Mouse (Mus musculus): ENCODE results near the gene Gng7. TPM values are rescaled to one million over a fixed set of nuclear protein-coding genes. Genes with fewer than 3 reads are reported as not detected.
A peak's percentile ranks its signal among the peaks of the same experiment; 100 is the strongest.

Gng7 gene
- polyA plus RNA-seq, 1 experiment from 2014 or later, result 2.1 TPM

GRCm38 (mm10) chr10:80917779-80918434 lies 96.8 kb downstream of the Gng7 start, which contains the start of gene Lmnb2:
Gene Lmnb2, minus strand, starts transcription at chr10:80918245.
- whole genome bisulfite sequencing, result under 1% methylated on average over 61 of the region's 61 CpGs
- ATAC-seq (replicated peaks; ENCODE audit: low FRiP score), result peak; percentile 51
- peaks cover 31% of the 10 kb centered on the region for H3K4me1 ChIP-seq (replicated peaks; ENCODE audit: control insufficient read depth, insufficient read depth, low read length)

GRCm38 (mm10) chr10:80917336-80917778 lies 97.4 kb downstream of the Gng7 start:
- WGBS, result 2% methylated on average over 15 of the region's 15 CpGs
- H3K36me3 ChIP-seq (ENCODE audit: control insufficient read depth, insufficient read depth, low read length), result no peaks in the 10 kb centered on the region
- H3K4me2 ChIP-seq, result peak overlapping the region; percentile 90
- no peaks in the 10 kb centered on the region for H3K27me3 ChIP-seq (replicated peaks; ENCODE audit: control insufficient read depth, insufficient read depth, low read length)
- peak overlapping the region; percentile 81 for H3K9ac ChIP-seq (ENCODE audit: low read depth, low read length)
- no peaks in the 10 kb centered on the region for H3K9me3 ChIP-seq (ENCODE audit: control insufficient read depth, low read length)
- peak overlapping the region; percentile 76 for H3K4me3 ChIP-seq (ENCODE audit: low read depth, low read length)
- ATAC-seq (replicated peaks; ENCODE audit: low FRiP score) (peak; percentile 27), DNase-seq (ENCODE audit: low spot score) (no peak)
- peak overlapping the region; percentile 22; the same call in 1 of the 2 replicates for H3K27ac ChIP-seq (ENCODE audit: low read depth, low read length)
- H3K4me1 ChIP-seq (replicated peaks; ENCODE audit: control insufficient read depth, insufficient read depth, low read length), result peaks cover 31% of the 10 kb centered on the region

More at GRCm38 (mm10) chr10:80917779-80918434, 96.8 kb downstream of the Gng7 start, which contains the start of gene Lmnb2:
- H3K27ac ChIP-seq (ENCODE audit: low read depth, low read length), result peak within 1 kb of the TSS; percentile 22; the same call in 1 of the 2 replicates
- H3K4me2 ChIP-seq, result peak within 1 kb of the TSS; percentile 90
- no peaks in the 10 kb centered on the region for H3K9me3 ChIP-seq (ENCODE audit: control insufficient read depth, low read length)
- no peak for DNase-seq (ENCODE audit: low spot score)
- H3K4me3 ChIP-seq (ENCODE audit: low read depth, low read length), result peak within 1 kb of the TSS; percentile 76
- peak within 1 kb of the TSS; percentile 81 for H3K9ac ChIP-seq (ENCODE audit: low read depth, low read length)
- no peaks in the 10 kb centered on the region for H3K27me3 ChIP-seq (replicated peaks; ENCODE audit: control insufficient read depth, insufficient read depth, low read length)
- H3K36me3 ChIP-seq (ENCODE audit: control insufficient read depth, insufficient read depth, low read length), result no peaks in the 10 kb centered on the region

- WGBS, result 89% methylated on average over 4 of the region's 4 CpGs
These were observed 99.0 kb downstream of the Gng7 start for GRCm38 (mm10) chr10:80915736-80916135.

GRCm38 (mm10) chr10:80915260-80915659 lies 99.5 kb downstream of the Gng7 start:
- no peak overlapping the region for H3K27ac ChIP-seq (ENCODE audit: low read depth, low read length)
- DNase-seq (ENCODE audit: low spot score), result no peak
- no peaks in the 10 kb centered on the region for H3K27me3 ChIP-seq (replicated peaks; ENCODE audit: control insufficient read depth, insufficient read depth, low read length)
- WGBS, result 63% methylated on average over 2 of the region's 2 CpGs
- no peak overlapping the region for H3K4me3 ChIP-seq (ENCODE audit: low read depth, low read length)
- H3K9me3 ChIP-seq (ENCODE audit: control insufficient read depth, low read length), result no peaks in the 10 kb centered on the region
- ATAC-seq (replicated peaks; ENCODE audit: low FRiP score), result no peak
- no peak overlapping the region for H3K9ac ChIP-seq (ENCODE audit: low read depth, low read length)
- peaks cover 27% of the 10 kb centered on the region for H3K4me1 ChIP-seq (replicated peaks; ENCODE audit: control insufficient read depth, insufficient read depth, low read length)
- H3K4me2 ChIP-seq, result no peak overlapping the region
- peaks cover 2% of the 10 kb centered on the region; the same call in 1 of the 2 replicates for H3K36me3 ChIP-seq (ENCODE audit: control insufficient read depth, insufficient read depth, low read length)

More at GRCm38 (mm10) chr10:80915736-80916135, 99.0 kb downstream of the Gng7 start:
- ATAC-seq (replicated peaks; ENCODE audit: low FRiP score) (no peak), DNase-seq (ENCODE audit: low spot score) (no peak)
- Histone ChIP-seq H3K27ac (ENCODE audit: low read depth, low read length) (no peak overlapping the region), H3K9me3 (ENCODE audit: control insufficient read depth, low read length) (no peaks in the 10 kb centered on the region), H3K36me3 (ENCODE audit: control insufficient read depth, insufficient read depth, low read length) (no peaks in the 10 kb centered on the region; the same call in 1 of the 2 replicates), H3K4me3 (ENCODE audit: low read depth, low read length) (no peak overlapping the region), H3K4me1 (replicated peaks; ENCODE audit: control insufficient read depth, insufficient read depth, low read length) (peaks cover 27% of the 10 kb centered on the region), H3K4me2 (no peak overlapping the region), H3K9ac (ENCODE audit: low read depth, low read length) (no peak overlapping the region), H3K27me3 (replicated peaks; ENCODE audit: control insufficient read depth, insufficient read depth, low read length) (no peaks in the 10 kb centered on the region)

GRCm38 (mm10) chr10:80914253-80914656 lies 100.5 kb downstream of the Gng7 start:
- peaks cover 27% of the 10 kb centered on the region for H3K4me1 ChIP-seq (replicated peaks; ENCODE audit: control insufficient read depth, insufficient read depth, low read length)
- no peak overlapping the region for H3K4me3 ChIP-seq (ENCODE audit: low read depth, low read length)
- H3K9me3 ChIP-seq (ENCODE audit: control insufficient read depth, low read length), result no peaks in the 10 kb centered on the region
- H3K27me3 ChIP-seq (replicated peaks; ENCODE audit: control insufficient read depth, insufficient read depth, low read length), result no peaks in the 10 kb centered on the region
- H3K4me2 ChIP-seq, result no peak overlapping the region
- WGBS, result 84% methylated on average over 5 of the region's 5 CpGs
- no peak overlapping the region for H3K27ac ChIP-seq (ENCODE audit: low read depth, low read length)
- ATAC-seq (replicated peaks; ENCODE audit: low FRiP score), result no peak
- no peak overlapping the region for H3K9ac ChIP-seq (ENCODE audit: low read depth, low read length)
- H3K36me3 ChIP-seq (ENCODE audit: control insufficient read depth, insufficient read depth, low read length), result peaks cover 11% of the 10 kb centered on the region; the same call in 1 of the 2 replicates
- DNase-seq (ENCODE audit: low spot score), result no peak

- WGBS, result 88% methylated on average over 7 of the region's 8 CpGs
- H3K36me3 ChIP-seq (ENCODE audit: control insufficient read depth, insufficient read depth, low read length), result peaks cover 16% of the 10 kb centered on the region; the same call in 1 of the 2 replicates
- H3K27ac ChIP-seq (ENCODE audit: low read depth, low read length), result no peak overlapping the region
These were observed 101.3 kb downstream of the Gng7 start for GRCm38 (mm10) chr10:80913364-80914011.

GRCm38 (mm10) chr10:80911891-80912290 lies 102.9 kb downstream of the Gng7 start:
- Histone ChIP-seq H3K9ac (ENCODE audit: low read depth, low read length) (no peak overlapping the region), H3K4me3 (ENCODE audit: low read depth, low read length) (no peak overlapping the region), H3K27ac (ENCODE audit: low read depth, low read length) (no peak overlapping the region), H3K4me1 (replicated peaks; ENCODE audit: control insufficient read depth, insufficient read depth, low read length) (peaks cover 22% of the 10 kb centered on the region), H3K27me3 (replicated peaks; ENCODE audit: control insufficient read depth, insufficient read depth, low read length) (no peaks in the 10 kb centered on the region), H3K9me3 (ENCODE audit: control insufficient read depth, low read length) (no peaks in the 10 kb centered on the region), H3K4me2 (no peak overlapping the region), H3K36me3 (ENCODE audit: control insufficient read depth, insufficient read depth, low read length) (peaks cover 23% of the 10 kb centered on the region; the same call in 1 of the 2 replicates)
- DNase-seq (ENCODE audit: low spot score) (no peak), ATAC-seq (replicated peaks; ENCODE audit: low FRiP score) (no peak)

More at GRCm38 (mm10) chr10:80913364-80914011, 101.3 kb downstream of the Gng7 start:
- no peak for ATAC-seq (replicated peaks; ENCODE audit: low FRiP score)
- no peak overlapping the region for H3K9ac ChIP-seq (ENCODE audit: low read depth, low read length)
- no peak overlapping the region for H3K4me2 ChIP-seq
- no peaks in the 10 kb centered on the region for H3K27me3 ChIP-seq (replicated peaks; ENCODE audit: control insufficient read depth, insufficient read depth, low read length)
- H3K4me3 ChIP-seq (ENCODE audit: low read depth, low read length), result no peak overlapping the region
- DNase-seq (ENCODE audit: low spot score), result no peak
- peaks cover 27% of the 10 kb centered on the region for H3K4me1 ChIP-seq (replicated peaks; ENCODE audit: control insufficient read depth, insufficient read depth, low read length)
- no peaks in the 10 kb centered on the region for H3K9me3 ChIP-seq (ENCODE audit: control insufficient read depth, low read length)

GRCm38 (mm10) chr10:80911354-80911753 lies 103.4 kb downstream of the Gng7 start:
- H3K27ac ChIP-seq (ENCODE audit: low read depth, low read length), result no peak overlapping the region
- WGBS, result 94% methylated on average over 4 of the region's 4 CpGs
- H3K4me1 ChIP-seq (replicated peaks; ENCODE audit: control insufficient read depth, insufficient read depth, low read length), result peaks cover 19% of the 10 kb centered on the region
- H3K36me3 ChIP-seq (ENCODE audit: control insufficient read depth, insufficient read depth, low read length), result peaks cover 23% of the 10 kb centered on the region; the same call in 1 of the 2 replicates
- ATAC-seq (replicated peaks; ENCODE audit: low FRiP score), result no peak
- DNase-seq (ENCODE audit: low spot score), result no peak
- H3K9me3 ChIP-seq (ENCODE audit: control insufficient read depth, low read length), result no peaks in the 10 kb centered on the region
- no peak overlapping the region for H3K4me3 ChIP-seq (ENCODE audit: low read depth, low read length)
- no peaks in the 10 kb centered on the region for H3K27me3 ChIP-seq (replicated peaks; ENCODE audit: control insufficient read depth, insufficient read depth, low read length)
- H3K4me2 ChIP-seq, result no peak overlapping the region
- no peak overlapping the region for H3K9ac ChIP-seq (ENCODE audit: low read depth, low read length)

All from liver, embryonic 11.5 days (tissue).